Mouse (Mus musculus): ENCODE results near the gene Ift122.
A peak's percentile ranks its signal among the peaks of the same experiment; 100 is the strongest.

Gene Ift122

GRCm38 (mm10) chr6:115892363-115892762 is 39.1 kb downstream of the Ift122 start:
- no peak for DNase-seq

DNA sequence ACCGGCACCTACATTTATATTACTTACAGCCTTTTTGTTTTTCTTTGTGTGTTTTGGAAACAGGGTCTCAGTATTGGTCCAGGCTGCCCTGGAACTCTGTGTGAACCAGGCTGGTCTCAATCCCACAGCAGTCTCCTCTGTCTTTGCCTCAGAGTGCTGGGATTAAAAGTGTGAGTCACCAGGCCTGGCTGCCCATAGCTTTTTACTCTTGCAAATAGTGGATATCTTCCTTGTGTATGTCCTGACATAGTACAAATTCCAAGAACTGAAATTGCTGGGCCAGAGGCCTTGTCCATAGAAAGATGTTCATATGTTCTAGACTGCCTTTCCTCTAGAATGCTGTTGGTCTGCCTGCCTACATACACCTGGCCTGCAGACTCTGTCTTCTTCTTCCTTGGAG is 43.1 kb downstream of the Ift122 start:
- no peak for DNase-seq

DNA sequence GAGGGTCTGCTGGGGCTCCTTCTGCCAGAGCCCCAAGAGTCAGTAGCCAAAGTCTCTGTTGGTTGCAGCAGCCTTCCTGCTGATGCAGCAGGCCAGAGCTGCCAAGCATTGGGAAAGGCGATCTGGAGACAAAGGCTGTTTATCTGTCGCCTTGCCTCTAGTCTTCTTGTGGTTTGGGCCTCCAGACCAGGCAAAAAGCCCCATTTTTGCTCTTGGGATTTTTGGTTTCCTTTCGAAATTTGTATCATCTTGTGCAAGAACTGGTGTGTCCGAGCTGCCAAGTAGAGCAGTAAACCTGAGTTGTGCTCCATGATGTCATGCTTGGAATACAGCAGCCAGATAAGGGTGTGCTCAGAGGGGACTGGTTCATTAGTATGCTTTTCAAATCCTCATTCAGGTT is 43.8 kb downstream of the Ift122 start:
- DNase-seq = peak; percentile 56

DNA sequence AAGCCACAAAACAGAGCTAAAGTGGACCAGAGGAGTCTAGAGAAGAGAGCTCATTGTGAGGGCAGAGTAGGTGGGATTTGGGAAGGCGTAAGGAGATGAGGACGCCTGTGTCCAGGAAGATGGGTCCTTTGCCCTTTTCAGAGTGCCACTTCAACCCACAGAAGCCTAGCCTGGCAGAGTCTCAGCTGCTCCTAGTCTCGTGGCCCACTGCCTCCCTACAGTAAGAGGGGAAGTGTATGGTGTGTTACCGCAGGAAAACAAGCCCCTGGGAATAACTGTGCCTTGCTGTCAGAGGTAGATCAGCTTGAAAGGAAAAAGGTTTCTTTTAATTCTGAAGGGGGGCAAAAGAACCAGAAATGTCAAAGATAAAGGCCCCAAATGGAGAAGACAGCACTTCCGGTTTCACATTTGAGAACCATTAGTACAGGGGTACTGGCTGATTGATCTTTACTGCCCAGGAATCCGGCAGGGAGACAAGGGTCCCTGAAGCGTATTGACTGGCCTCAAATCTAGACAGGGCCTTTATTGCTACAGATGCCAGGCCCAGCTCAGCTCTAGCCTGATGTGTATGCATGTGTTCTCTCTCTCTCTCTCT is 44.8 kb downstream of the Ift122 start:
- no peak for DNase-seq

DNA sequence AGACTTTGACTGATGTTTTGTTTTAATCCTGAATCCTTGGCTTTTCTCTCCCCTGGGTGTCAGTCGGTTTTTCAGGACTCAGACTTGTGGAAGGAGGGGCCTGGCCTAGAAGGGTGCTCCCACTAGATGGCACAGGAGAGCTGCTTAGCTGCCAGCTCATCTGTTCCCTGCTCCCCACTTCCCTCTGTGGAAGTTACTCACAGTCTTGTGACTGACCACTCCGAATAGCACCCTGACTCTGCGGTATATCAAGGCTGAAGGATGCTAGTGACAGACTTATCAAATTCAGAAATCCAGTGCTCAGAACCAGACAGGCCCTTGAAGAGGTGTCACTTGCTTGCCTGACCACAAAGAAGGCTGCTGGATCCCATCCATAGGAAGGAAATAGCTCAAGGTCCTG is 47.8 kb downstream of the Ift122 start:
- DNase-seq = peak; percentile 92

DNA sequence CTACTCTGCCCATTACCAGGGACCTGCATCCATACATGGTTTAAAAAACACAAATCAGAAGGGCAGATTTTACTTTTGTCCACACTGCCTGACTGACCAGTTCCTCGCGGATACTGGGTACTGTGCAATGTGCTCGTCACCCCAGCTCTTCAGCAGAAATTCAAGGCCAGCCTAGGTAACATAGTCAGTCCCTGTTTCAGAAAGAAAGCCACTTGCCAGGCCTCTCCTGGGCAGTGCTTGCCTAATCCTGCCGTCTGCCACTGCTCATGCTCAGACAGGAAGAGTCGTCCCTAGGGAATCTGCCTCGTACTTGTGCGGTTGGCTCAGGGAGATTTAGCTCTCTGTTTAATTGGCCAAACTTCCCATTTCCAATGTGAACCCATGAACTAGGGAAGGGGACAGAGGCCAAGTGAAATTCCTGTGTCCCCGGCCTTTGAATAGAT is 48.2 kb downstream of the Ift122 start:
- DNase-seq = peak; percentile 68

DNA sequence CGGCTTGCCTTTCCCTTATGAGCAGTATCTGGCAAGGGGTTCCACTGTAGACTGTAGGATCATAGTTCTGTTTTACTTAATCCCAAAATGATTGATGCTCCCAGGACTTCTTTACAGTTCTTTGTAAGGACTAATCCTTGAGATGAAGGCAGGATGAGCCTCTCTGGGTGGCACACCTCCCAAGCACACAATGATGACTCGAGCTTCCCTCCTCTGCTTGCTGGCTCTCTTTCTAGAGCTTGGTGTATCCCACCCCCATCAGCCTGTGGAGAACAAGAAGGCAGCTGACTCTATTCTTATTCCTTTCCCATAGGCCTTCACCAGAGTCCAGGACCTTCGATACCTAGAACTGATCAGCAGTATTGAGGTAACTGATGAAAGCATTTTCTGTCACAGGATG is 49.3 kb downstream of the Ift122 start:
- no peak for DNase-seq

DNA sequence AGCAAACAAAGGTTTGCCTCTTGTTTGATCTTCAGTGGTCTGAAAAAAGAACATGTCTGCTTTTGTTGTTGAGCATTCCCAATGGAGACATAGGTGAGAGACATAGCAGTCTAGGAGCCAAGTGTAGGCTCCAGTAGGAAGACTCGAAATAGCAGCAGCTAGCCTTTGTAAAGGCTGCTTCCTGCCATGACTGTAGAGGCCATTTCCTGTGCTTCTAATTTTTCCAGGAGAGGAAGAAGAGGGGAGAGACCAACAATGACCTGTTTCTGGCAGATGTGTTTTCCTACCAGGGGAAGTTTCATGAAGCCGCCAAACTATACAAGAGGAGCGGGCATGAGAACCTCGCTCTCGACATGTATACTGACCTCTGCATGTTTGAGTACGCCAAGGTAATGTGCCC is 52.3 kb downstream of the Ift122 start:
- no peak for DNase-seq

GRCm38 (mm10) chr6:115906455-115906854 is 53.2 kb downstream of the Ift122 start:
- no peak for DNase-seq

GRCm38 (mm10) chr6:115906871-115907270 is 53.6 kb downstream of the Ift122 start:
- no peak for DNase-seq

GRCm38 (mm10) chr6:115908421-115908982 is 55.2 kb downstream of the Ift122 start:
- DNase-seq = no peak

DNA sequence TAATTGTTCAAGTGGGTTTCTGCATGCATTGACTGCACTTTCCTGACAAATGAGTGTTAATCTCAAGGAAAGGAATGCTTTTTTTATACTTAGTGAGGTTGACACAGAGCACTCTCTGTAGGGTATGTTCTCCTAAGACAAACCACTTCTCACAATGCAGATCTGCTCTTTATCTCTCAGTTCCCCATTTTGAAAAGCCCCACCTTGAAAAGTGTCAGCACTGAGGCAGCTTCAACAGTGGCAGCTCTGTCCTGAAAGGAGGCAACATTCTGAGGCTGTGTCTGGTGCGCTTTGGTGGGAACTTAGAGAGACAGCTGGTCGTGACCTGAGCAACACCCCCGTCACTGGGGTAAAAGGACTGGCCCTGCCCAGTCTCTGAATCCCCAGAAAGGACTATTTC is 55.8 kb downstream of the Ift122 start:
- DNase-seq = peak; percentile 55

GRCm38 (mm10) chr6:115909940-115910339 is 56.7 kb downstream of the Ift122 start:
- DNase-seq = peak; percentile 90

DNA sequence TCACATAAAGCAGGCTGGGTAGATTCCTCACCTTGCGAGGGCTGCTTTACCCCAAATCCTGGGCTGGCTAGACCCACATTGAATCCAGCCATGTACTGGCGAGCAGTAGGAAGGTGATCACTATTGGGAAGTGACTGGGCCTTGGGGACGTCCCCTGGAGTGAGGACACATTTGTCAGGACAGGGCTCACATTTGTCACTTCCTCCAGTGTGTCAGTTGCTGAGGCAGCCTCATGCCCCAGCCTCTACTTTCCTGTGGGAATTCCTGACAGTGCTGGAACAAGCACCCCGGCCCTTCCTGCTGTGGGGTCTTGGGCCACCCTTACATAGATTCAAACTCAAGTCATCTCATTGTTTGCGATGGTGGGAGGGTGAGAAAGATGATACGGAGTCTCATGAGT is 58.5 kb downstream of the Ift122 start:
- DNase-seq = no peak

DNA sequence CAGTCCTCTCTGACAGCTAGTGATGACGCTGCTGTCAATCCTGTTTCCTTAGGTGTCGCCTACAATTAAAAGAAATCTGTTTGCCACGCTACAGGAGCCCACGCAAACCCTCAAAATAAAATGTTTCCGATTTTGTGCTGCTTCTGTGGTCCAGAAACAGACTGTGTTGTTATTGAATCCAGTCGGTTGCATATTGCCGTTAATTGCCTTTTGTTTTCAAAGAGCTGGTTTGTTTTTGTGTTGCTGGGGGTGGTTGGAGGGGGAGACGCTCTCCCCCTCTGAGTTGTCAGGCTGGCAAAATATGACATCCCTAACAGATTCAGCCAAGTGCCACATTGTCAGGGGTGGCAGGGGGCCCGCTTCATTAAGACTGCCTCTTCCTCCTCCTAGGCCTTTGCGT is 60.2 kb downstream of the Ift122 start:
- DNase-seq = no peak

DNA sequence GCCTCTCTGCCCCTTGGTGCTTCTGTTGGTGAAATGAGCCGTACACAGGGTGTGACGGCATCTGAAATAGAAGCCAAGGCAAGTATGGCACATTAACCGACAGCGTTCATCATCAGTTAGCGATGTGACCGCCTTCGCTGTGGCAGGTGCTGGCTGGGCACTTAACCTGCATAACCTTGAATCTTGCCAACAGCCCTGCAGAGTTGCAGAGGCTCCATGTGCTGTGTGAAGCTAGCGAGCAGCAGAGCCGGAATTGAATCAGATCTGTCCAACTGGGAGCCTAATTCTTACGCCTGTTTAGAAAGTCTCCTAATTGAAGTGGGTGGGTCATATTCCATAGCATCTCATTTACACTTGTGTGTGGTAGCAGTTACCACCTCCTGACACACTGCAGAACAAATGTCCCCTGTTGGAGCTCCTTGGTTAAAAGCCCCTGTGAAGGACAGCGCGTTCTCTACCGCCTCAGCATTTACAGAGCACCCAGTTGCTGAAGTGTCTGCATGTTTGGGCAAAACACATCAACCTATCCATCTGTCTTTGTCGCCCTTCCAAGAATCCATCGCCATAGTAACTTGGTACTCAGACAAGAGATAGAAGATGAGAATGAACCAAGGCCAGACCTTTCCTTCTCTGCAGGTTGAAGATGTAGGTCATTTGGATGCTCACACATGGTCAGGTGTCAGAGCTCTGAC is 61.4 kb downstream of the Ift122 start:
- no peak for DNase-seq

- DNase-seq = no peak
Observed at GRCm38 (mm10) chr6:115915601-115916445, 62.6 kb downstream of the Ift122 start.

DNA sequence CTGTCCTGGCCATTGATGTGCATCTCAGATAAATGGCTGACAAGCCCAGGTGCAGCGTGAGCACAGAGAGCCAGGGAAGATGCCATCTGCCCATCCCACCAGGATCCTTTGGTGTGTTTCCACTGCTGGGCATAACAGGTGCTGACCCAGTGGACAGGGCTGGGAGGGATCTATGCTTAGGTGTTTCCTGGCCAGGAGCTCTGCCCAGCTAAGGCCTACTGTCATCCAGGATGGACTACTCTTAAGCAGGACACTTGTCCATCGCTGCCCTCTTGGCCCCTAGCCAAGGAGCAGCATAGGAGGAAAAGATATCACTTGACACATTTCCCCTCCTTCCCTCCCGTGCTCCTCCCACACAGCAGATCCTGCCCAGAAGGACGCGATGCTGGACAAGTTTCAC is 63.3 kb downstream of the Ift122 start:
- DNase-seq = no peak

GRCm38 (mm10) chr6:115918615-115919014 is 65.3 kb downstream of the Ift122 start:
- DNase-seq = no peak

DNA sequence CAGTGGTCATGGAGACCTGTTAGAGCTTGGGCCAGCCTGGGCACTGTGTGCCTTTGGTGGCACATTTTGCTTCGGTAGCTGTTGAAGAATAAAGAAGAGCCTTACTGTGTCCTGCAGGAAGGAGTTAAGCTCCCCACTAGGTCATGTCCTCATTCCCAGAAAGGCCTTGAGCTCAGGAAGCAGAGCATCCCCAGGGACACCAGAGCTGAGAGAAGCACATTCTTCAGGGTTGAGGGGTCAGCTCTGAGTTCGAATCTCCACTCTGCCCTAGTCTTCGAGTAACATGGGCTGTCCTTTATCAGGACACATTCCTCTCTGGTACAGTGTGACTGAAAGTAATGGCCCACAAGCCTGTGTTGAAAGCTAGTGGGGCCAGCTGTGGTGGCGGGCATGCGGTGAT is 66.6 kb downstream of the Ift122 start:
- no peak for DNase-seq

GRCm38 (mm10) chr6:115924829-115925228 is 71.6 kb downstream of the Ift122 start:
- peak; percentile 51 for DNase-seq

GRCm38 (mm10) chr6:115926416-115926815 is 73.1 kb downstream of the Ift122 start:
- no peak for DNase-seq

All from lung, postnatal 36 days (tissue).